Comparison of ENCODE assay signal across 10 mouse cellular contexts in the genomic region with DNA sequence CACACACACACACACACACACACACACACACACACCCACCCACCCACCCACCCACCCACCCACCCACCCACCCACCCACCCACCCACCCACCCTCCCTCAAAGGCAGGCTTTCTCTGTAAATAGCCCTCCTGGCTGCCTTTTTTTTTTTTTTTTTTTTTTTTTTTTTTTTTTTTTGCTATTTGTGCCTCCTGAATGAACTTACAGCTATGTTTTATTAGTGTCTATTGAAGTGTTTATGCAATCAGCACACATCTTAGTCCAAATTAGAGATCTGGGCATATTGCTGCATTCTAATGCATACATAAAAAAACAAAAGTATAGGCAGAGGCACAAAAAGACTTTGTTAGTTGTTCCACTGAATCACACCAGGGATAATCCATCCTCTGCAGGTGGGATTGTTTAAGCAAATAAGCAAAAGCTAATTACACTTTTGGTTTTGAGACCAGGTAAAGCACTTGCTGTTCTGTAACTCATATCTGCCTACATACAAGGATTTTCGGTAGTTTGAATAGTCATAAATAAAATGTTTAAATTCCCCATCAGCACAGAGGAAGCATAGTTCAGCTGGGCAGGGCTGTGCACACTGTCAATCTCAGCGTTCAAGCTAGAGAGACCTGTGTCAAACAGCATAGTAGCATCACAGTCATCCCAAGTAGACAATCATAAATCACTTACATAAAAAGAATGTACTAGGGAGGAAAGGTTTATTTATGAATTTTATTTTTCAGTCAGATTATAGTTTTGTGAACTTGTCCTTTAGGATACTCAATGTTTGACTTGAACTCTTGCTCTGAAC. TPM values are rescaled to one million over a fixed set of nuclear protein-coding genes. Genes with fewer than 3 reads are reported as not detected.
DNase-seq lines count a peak whose midpoint lies in the region; ATAC-seq and TF ChIP-seq lines count a peak whose summit lies in the region.
"Had no signal": no experiment of that assay in that cellular context is flagged by ENCODE, and none has a peak within 500 bp of the region (broad histone marks: within the 10 kb centered on the region; RNA-seq: fewer than 3 reads in every experiment).

No protein-coding gene starts in this region.

- no peak overlapping the region for H3K27ac ChIP-seq in liver, embryonic 11.5 days (ENCODE audit: low read depth, low read length)
- H3K27ac ChIP-seq in forebrain, embryonic 14.5 days (ENCODE audit: low read depth, low read length): no peak overlapping the region
- H3K27ac ChIP-seq in intestine, postnatal 0 days (ENCODE audit: low read depth, low read length): no peak overlapping the region
- no peak overlapping the region for H3K27ac ChIP-seq in neural tube, embryonic 14.5 days (ENCODE audit: low read depth, low read length)

- peaks cover 32% of the 10 kb centered on the region for H3K4me1 ChIP-seq in liver, embryonic 11.5 days (replicated peaks; ENCODE audit: control insufficient read depth, insufficient read depth, low read length)
- peaks cover 27% of the 10 kb centered on the region for H3K4me1 ChIP-seq in forebrain, embryonic 14.5 days (ENCODE audit: control insufficient read depth, insufficient read depth, low read length)
- peaks cover 11% of the 10 kb centered on the region for H3K4me1 ChIP-seq in intestine, postnatal 0 days (replicated peaks; ENCODE audit: control insufficient read depth, insufficient read depth, low read length)
- H3K4me1 ChIP-seq in neural tube, embryonic 14.5 days (ENCODE audit: control insufficient read depth, insufficient read depth, low read length): peaks cover 24% of the 10 kb centered on the region

- WGBS in liver, embryonic 11.5 days: 49% methylated on average over 2 of the region's 2 CpGs
- WGBS in forebrain, embryonic 14.5 days: 38% methylated on average over 2 of the region's 2 CpGs
- WGBS in intestine, postnatal 0 days: 9% methylated on average over 2 of the region's 2 CpGs
- 35% methylated on average over 2 of the region's 2 CpGs for WGBS in neural tube, embryonic 14.5 days

- no peak for TF ChIP-seq CTCF in intestine, postnatal 0 days (IDR thresholded peaks at IDR 0.05; ENCODE audit: low read depth)

- no peak for ATAC-seq in liver, embryonic 11.5 days (replicated peaks; ENCODE audit: low FRiP score)
- ATAC-seq in forebrain, embryonic 14.5 days: no peak
- ATAC-seq in intestine, postnatal 0 days: no peak
- ATAC-seq in neural tube, embryonic 14.5 days (ENCODE audit: low read depth): no peak
- ATAC-seq in megakaryocyte progenitor cell, adult 5-6 weeks (replicated peaks; ENCODE audit: poor library complexity): no peak

- H3K9ac ChIP-seq in liver, embryonic 11.5 days (ENCODE audit: low read depth, low read length): no peak overlapping the region
- peak overlapping the region; percentile 35; the same call in 1 of the 2 replicates for H3K9ac ChIP-seq in forebrain, embryonic 14.5 days (ENCODE audit: low read length)
- H3K9ac ChIP-seq in intestine, postnatal 0 days (ENCODE audit: low read depth, low read length): no peak overlapping the region
- H3K9ac ChIP-seq in neural tube, embryonic 14.5 days (replicated peaks; ENCODE audit: low read depth, low read length): no peak overlapping the region

- H3K27me3 ChIP-seq in liver, embryonic 11.5 days (replicated peaks; ENCODE audit: control insufficient read depth, insufficient read depth, low read length): no peaks in the 10 kb centered on the region
- H3K27me3 ChIP-seq in forebrain, embryonic 14.5 days (replicated peaks; ENCODE audit: control insufficient read depth, insufficient read depth, low read length): no peaks in the 10 kb centered on the region
- no peaks in the 10 kb centered on the region for H3K27me3 ChIP-seq in intestine, postnatal 0 days (replicated peaks; ENCODE audit: control insufficient read depth, insufficient read depth, low read length)
- no peaks in the 10 kb centered on the region for H3K27me3 ChIP-seq in neural tube, embryonic 14.5 days (ENCODE audit: control insufficient read depth, insufficient read depth, low read length)

- H3K9me3 ChIP-seq in liver, embryonic 11.5 days (ENCODE audit: control insufficient read depth, low read length): no peaks in the 10 kb centered on the region
- no peaks in the 10 kb centered on the region for H3K9me3 ChIP-seq in forebrain, embryonic 14.5 days (replicated peaks; ENCODE audit: control insufficient read depth, low read length)
- no peaks in the 10 kb centered on the region for H3K9me3 ChIP-seq in intestine, postnatal 0 days (ENCODE audit: control insufficient read depth)
- H3K9me3 ChIP-seq in neural tube, embryonic 14.5 days (ENCODE audit: control insufficient read depth, low read length): no peaks in the 10 kb centered on the region

- no peak for DNase-seq in liver, embryonic 11.5 days (ENCODE audit: low spot score)
- no peak for DNase-seq in liver
- DNase-seq in forebrain, embryonic 14.5 days (ENCODE audit: low spot score): no peak
- no peak for DNase-seq in right cerebral cortex, postnatal 14 days
- DNase-seq: cerebellum, adult 18-20 months; lung, postnatal 36 days; right cerebral cortex, postnatal 4 days had no signal

- H3K4me3 ChIP-seq in liver, embryonic 11.5 days (ENCODE audit: low read depth, low read length): no peak overlapping the region
- H3K4me3 ChIP-seq in forebrain, embryonic 14.5 days (ENCODE audit: low read depth, low read length): peak overlapping the region; percentile 5; the same call in 1 of the 2 replicates
- no peak overlapping the region for H3K4me3 ChIP-seq in intestine, postnatal 0 days (ENCODE audit: low read depth, low read length)
- no peak overlapping the region for H3K4me3 ChIP-seq in neural tube, embryonic 14.5 days (ENCODE audit: low read depth, low read length)

- peak overlapping the region; percentile 28; the same call in 1 of the 2 replicates for H3K4me2 ChIP-seq in liver, embryonic 11.5 days
- H3K4me2 ChIP-seq in forebrain, embryonic 14.5 days (ENCODE audit: low read length): peak overlapping the region; percentile 35
- peak overlapping the region; percentile 77 for H3K4me2 ChIP-seq in intestine, postnatal 0 days (replicated peaks; ENCODE audit: low read depth)
- H3K4me2 ChIP-seq in neural tube, embryonic 14.5 days (ENCODE audit: low read depth, low read length): peak overlapping the region; percentile 33; the same call in 1 of the 2 replicates

- H3K36me3 ChIP-seq in liver, embryonic 11.5 days (ENCODE audit: control insufficient read depth, insufficient read depth, low read length): peaks cover 13% of the 10 kb centered on the region
- H3K36me3 ChIP-seq in forebrain, embryonic 14.5 days (ENCODE audit: control insufficient read depth, insufficient read depth, low read length): peaks cover 30% of the 10 kb centered on the region
- H3K36me3 ChIP-seq in intestine, postnatal 0 days (ENCODE audit: control insufficient read depth, insufficient read depth): peaks cover 24% of the 10 kb centered on the region
- H3K36me3 ChIP-seq in neural tube, embryonic 14.5 days (ENCODE audit: control insufficient read depth, insufficient read depth, low read length): peaks cover 16% of the 10 kb centered on the region

RNA-seq across cellular contexts. Expression of a gene that starts 3.2 kb away (rescaled TPM):
- 133 and 147 TPM in 2 replicates for polyA plus RNA-seq in liver, embryonic 11.5 days (2014; fragmentation: Nextera tagmentation; extraction: Ambion mirVana)
- polyA plus RNA-seq in forebrain, embryonic 14.5 days (2014; fragmentation: Nextera tagmentation; extraction: Ambion mirVana): 162 and 165 TPM in 2 replicates
- 103 and 114 TPM in 2 replicates for polyA plus RNA-seq in intestine, postnatal 0 days (2015; fragmentation: Nextera tagmentation; extraction: Ambion mirVana)
- polyA plus RNA-seq in neural tube, embryonic 14.5 days (2014; fragmentation: Nextera tagmentation; extraction: Ambion mirVana): 85.7 and 100 TPM in 2 replicates
- total RNA-seq in megakaryocyte progenitor cell, adult 5-6 weeks (2015): 151 TPM in 2 replicates
- 131 and 154 TPM in 2 replicates for total RNA-seq in megakaryocyte progenitor cell, adult 5-6 weeks (2017)

RNA-seq across cellular contexts. Expression of a gene that starts 14.9 kb away (rescaled TPM):
- polyA plus RNA-seq in liver, embryonic 11.5 days (2014; fragmentation: Nextera tagmentation; extraction: Ambion mirVana): 233 and 249 TPM in 2 replicates
- polyA plus RNA-seq in forebrain, embryonic 14.5 days (2014; fragmentation: Nextera tagmentation; extraction: Ambion mirVana): 259 and 304 TPM in 2 replicates
- polyA plus RNA-seq in intestine, postnatal 0 days (2015; fragmentation: Nextera tagmentation; extraction: Ambion mirVana): 84.2 and 89.2 TPM in 2 replicates
- 219 and 228 TPM in 2 replicates for polyA plus RNA-seq in neural tube, embryonic 14.5 days (2014; fragmentation: Nextera tagmentation; extraction: Ambion mirVana)
- total RNA-seq in megakaryocyte progenitor cell, adult 5-6 weeks (2015): 195 and 208 TPM in 2 replicates
- 200 and 240 TPM in 2 replicates for total RNA-seq in megakaryocyte progenitor cell, adult 5-6 weeks (2017)

RNA-seq across cellular contexts. Expression of a gene that starts 24.8 kb away (rescaled TPM):
- 6.3 and 7.1 TPM in 2 replicates for polyA plus RNA-seq in liver, embryonic 11.5 days (2014; fragmentation: Nextera tagmentation; extraction: Ambion mirVana)
- polyA plus RNA-seq in forebrain, embryonic 14.5 days (2014; fragmentation: Nextera tagmentation; extraction: Ambion mirVana): 0.05 and 0.10 TPM in 2 replicates
- 0.14 and 0.24 TPM in 2 replicates for polyA plus RNA-seq in intestine, postnatal 0 days (2015; fragmentation: Nextera tagmentation; extraction: Ambion mirVana)
- polyA plus RNA-seq in neural tube, embryonic 14.5 days (2014; fragmentation: Nextera tagmentation; extraction: Ambion mirVana): 0.13 and 0.15 TPM in 2 replicates
- 6.5 and 7.0 TPM in 2 replicates for total RNA-seq in megakaryocyte progenitor cell, adult 5-6 weeks (2015)
- total RNA-seq in megakaryocyte progenitor cell, adult 5-6 weeks (2017): 5.2 and 6.7 TPM in 2 replicates

RNA-seq across cellular contexts. Expression of a gene that starts 50.1 kb away (rescaled TPM):
- polyA plus RNA-seq in liver, embryonic 11.5 days (2014; fragmentation: Nextera tagmentation; extraction: Ambion mirVana): 39.6 and 47.7 TPM in 2 replicates
- polyA plus RNA-seq in forebrain, embryonic 14.5 days (2014; fragmentation: Nextera tagmentation; extraction: Ambion mirVana): 53.1 and 60.7 TPM in 2 replicates
- polyA plus RNA-seq in intestine, postnatal 0 days (2015; fragmentation: Nextera tagmentation; extraction: Ambion mirVana): 717 and 739 TPM in 2 replicates
- polyA plus RNA-seq in neural tube, embryonic 14.5 days (2014; fragmentation: Nextera tagmentation; extraction: Ambion mirVana): 68.6 and 70.6 TPM in 2 replicates
- total RNA-seq in megakaryocyte progenitor cell, adult 5-6 weeks (2015): 27.9 and 39.3 TPM in 2 replicates
- 122 and 139 TPM in 2 replicates for total RNA-seq in megakaryocyte progenitor cell, adult 5-6 weeks (2017)
